Mouse (Mus musculus) left cerebral cortex, postnatal 10 days (tissue): ENCODE measurements around the gene Rfc2. TPM values are rescaled to one million over a fixed set of nuclear protein-coding genes. Genes with fewer than 3 reads are reported as not detected.
"Not testable (repeated sequence)": the region's sequence is repeated elsewhere in the genome, so short reads cannot be mapped to it uniquely, and the experiment has no call there.

Source experiments
- DNase-seq, 2 experiments: peaks; one replicate each; pipeline ENCODE4 v3.0.0; 2021 to 2022; ENCODE audit warnings: low spot score in 2 of 2, mixed read lengths in 1 of 2; ENCODE audit errors: extremely low spot score in 1 of 2
- intact Hi-C: fragments of 180-260 bp; cut with DNase I; formaldehyde crosslinking; loops from one replicate; pipeline ENCODE4 v1.15.1; 2025
- microRNA-seq: library from miRNA; unstranded; fragments of <30 nt; microRNA quantifications from one replicate; pipeline ENCODE4 v1.2.0, GENCODE M21; 2022
- total RNA-seq, 2 experiments: library from RNA; stranded (reverse); gene quantifications; 2 replicates each; pipeline ENCODE4 v1.2.3; 2021

Gene Rfc2
- total RNA-seq, 2 experiments from 2014 or later = 78.3 to 80.8 TPM

DNA sequence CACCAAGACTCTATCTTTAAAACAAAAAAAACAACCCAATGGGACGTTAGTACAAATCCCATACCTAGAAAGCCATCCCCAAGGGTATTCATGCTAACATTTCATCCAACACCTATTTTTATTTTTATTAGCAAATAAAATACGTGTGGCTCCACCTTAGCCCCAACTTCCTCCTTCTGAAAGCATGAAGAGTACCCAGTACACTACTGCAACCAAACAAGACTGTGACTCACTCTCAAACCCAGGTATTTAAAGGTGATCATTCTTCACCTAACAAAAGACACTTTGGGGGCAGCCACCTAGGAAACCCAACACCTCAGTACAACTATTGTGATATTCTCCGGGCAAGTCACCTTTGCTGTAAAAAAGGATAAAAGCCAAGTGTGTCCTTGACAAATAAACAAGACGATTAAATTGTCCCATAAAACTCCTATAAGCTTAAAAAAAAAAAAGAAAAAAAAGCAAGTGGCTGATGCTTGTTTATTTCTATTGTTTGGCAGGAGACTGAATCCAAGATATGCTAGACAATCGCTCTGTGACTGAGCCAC lies 56.7 kb downstream of the Rfc2 start:
- intact Hi-C loops = no loop called here
- no peak for DNase-seq

DNA sequence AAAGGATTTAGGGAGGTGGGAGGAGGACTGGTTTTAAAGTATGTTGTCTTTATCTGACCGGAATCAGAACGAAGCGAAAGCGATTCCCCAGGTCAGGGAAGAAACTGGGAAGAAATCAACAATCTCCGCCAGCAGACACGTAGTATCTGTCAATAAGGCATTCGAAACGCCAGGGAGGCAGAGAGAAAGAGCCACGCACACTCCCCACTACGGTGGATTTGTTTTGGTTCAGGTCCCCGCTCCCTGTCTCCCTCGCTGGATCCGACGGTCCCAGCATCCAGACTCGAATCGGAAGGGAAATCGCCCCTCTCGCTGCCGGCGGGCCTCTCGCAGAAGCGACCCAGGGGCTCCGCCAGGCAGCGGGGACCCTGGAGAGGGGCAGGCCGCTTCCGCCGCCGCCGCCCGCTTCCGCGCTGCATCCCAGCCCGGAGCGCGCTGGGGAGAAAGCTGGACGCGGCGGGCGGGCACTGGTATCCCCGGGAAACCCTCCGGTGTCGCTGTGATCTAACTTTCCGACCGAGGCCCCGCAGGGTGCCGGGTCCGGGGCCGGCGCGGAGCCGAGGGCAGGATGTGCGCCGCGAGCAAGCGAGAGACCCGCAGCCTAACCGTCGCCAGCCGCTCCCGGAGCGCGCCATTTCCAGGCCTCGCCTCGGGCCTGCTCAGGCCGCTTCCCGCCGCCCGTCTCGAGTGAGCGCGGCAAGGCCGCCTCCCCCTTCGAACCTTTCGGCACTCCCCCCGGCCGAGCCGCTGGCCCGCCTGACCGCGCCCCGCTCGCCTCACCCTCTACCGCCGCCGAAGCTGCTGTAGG lies 57.5 kb downstream of the Rfc2 start:
- intact Hi-C loops = no loop called here
- no peak for DNase-seq

DNA sequence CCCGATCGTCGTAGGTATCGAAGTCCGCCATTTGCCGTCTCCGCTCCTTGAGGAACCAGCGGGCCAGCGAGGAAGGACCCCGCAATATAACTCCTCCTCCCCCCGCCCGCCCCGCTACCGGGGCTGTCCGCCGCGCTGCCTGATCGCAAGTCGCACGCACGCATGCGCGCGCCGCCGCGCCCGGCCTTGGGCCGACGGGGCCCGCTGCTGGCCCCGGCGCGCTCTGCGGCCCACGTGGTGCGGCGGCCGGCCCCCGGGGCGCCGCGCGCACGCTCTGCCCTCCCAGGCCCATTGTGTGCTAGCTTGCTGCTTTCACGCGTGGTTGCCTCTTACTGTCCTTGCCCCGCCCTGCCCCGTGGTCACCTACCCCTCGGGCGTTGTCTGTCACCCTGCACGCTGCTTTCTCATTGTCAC lies 58.1 kb downstream of the Rfc2 start, which contains the start of gene Eif4h:
Eif4h (minus strand) TSS at position 222 of the 414 bp plus-strand sequence.
- peak; percentile 95 to 98 for DNase-seq
- intact Hi-C loops = no loop called here

DNA sequence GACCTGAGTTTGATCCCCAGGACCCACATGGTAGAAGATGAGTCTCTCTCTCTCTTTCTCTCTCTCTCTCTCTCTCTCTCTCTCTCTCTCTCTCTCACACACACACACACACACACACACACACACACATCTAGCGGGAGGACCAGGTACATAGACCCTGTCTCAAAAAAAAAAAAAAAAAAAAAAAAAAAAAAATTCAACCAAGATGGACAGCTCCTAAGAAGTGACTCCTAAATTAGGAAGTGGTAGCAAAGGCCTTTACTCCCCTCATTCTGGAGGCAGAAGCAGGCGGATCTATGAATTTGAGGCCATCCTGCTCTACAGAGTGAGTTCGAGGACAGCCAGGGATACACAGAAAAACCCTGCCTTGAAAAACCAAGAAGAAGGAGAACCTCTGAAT lies 59.2 kb downstream of the Rfc2 start:
- DNase-seq = no peak
- intact Hi-C loops = no loop called here

DNA sequence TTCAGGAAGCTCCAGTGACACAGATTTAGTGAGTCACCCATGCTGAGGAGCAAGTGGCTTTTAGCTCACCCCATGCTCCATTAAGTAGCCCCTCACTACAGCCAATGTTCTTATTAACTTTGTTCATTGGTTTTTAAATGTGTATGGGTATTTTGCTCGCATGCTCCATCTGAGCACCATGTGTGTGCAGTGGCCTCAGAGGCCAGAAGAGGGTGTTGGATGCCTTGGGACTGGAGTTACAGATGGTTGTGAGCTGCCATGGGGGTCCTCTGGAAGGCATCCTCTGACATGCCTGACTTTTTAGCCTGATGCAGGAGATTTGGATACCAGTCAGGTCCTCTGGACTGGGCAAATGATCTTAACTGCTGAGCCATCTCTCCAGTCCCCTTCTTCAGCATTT lies 63.0 kb downstream of the Rfc2 start:
- intact Hi-C loops = no loop called here
- DNase-seq = no peak

DNA sequence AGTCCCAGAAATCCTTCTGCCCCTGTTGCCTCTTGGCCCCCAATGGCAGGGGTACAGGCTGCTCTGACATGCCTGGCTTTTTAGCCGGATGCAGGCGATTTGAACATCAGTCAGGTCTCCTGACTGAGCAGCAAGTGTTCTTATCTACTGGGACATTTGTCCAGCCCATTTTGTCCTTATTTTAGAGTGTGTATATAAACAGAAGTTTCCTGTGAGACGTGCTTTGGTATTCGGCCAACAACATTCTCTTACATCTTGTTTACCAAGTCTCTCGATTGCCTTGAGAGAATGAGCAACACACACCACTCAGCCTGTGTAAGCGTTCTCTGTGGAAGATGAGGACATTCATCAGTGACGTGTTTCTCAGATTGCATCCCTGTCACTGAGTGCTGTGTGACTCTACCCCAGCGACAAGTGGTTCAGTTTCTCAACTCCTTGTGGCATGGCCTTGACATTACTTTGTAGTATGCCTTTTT lies 63.5 kb downstream of the Rfc2 start:
- intact Hi-C loops = no loop called here

DNA sequence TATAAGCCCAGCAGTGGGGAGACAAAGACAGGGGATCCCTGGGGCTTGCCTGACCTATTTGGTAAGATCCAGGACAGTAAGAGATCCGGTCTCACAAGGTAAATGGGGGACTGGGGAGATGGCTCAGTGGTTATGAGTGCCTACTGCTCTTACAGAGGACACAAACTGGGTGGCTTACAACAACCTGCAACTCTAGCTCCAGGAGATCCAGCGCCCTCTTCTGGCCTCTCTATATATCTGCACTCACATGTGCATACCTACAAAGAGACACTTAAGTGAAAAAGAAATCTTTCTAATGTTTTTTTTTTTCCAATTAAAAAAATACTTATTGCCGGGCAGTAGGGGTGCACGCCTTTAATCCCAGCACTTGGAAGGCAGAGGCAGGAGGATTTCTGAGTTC lies 65.3 kb downstream of the Rfc2 start:
- DNase-seq = no peak
- intact Hi-C loops = no loop called here

More for the DNA sequence above, 63.5 kb downstream of the Rfc2 start:
- peak in 1 of 2 experiments; percentile 57 for DNase-seq

DNA sequence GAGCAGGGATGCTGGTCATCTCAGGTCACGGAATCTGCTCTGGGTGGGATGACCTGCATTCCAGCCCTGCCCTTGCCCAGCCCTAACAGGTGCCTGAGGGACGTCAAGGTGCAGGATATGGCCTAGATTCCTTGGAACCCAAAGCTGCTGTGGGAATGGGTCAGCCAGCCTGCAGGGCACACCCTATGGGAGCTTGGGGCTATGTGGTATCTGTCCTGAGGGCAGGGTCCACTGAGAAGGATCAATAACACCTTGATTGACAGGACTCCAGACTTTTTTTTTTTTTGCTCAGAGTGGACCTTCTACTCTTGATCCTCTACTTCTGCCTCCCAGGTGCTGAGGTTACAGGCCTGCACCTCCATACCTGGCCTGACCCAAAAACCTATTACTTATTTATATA lies 66.2 kb downstream of the Rfc2 start:
- intact Hi-C loops = no loop called here
- no peak for DNase-seq

DNA sequence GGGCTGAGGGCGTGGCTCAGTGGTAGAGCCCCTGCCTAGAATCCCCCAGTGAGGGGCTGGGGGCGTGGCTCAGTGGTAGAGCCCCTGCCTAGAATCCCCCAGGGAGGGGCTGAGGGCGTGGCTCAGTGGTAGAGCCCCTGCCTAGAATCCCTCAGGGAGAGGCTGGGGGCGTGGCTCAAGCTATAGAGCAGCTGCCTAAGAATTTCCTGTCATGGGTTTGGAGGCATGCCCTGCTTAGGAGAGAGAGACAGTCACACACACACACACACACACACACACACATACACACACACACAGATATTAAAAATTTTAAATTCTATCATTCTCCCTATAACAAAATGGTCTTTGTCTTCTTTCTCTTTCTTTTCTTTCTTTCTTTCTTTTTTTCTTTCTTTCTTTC lies 67.8 kb downstream of the Rfc2 start:
- DNase-seq, intact Hi-C loops: not testable (repeated sequence)

DNA sequence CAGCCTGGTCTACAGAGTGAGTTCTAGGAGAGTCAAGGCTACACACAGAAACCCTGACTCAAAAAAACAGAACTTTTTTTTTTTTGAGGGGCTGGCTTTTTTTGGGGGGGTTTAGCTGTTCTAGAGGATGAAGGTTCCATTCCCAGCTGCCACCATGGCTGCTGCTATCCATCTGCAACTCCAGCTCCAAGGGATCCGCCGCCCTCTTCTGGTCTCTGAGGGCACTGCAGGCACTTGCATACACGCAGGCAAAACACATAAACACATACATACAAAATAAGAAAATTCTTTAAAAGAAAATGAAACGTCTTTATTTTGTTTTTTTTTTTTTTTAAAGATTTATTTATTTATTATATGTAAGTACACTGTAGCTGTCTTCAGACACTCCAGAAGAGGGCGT lies 69.8 kb downstream of the Rfc2 start:
- intact Hi-C loops = no loop called here
- peak in 1 of 2 experiments; percentile 62 for DNase-seq

Small RNAs within 50 kb of the gene (microRNA-seq; reads per million reads assigned to microRNA genes)
- not detected for gene Mir7228

Other genes starting within 250 kb of the Rfc2 start
- 10 to 100 TPM; 39.9 to 44.9 TPM for gene Gtf2ird1, start 124.7 kb upstream of the Rfc2 start, total RNA-seq
- gene Clip2, start 28.9 kb upstream of the Rfc2 start, total RNA-seq = 100 to 1,000 TPM; 121 to 130 TPM
- gene Syna, start 21.2 kb upstream of the Rfc2 start, total RNA-seq = under 1 TPM in 1 of 2 experiments, not detected in 1; 0.17 TPM
- 1 to 10 TPM; 1.2 to 2.1 TPM for gene Lat2, start 33.7 kb downstream of the Rfc2 start, total RNA-seq
- 100 to 1,000 TPM; 298 to 310 TPM for gene Eif4h, start 58.1 kb downstream of the Rfc2 start, total RNA-seq
- gene Limk1, start 107.2 kb downstream of the Rfc2 start, total RNA-seq = 10 to 100 TPM; 60.8 to 62.0 TPM
- 10 to 100 TPM; 59.4 to 77.7 TPM for gene Eln, start 166.0 kb downstream of the Rfc2 start, total RNA-seq